Mouse (Mus musculus) lung, embryonic 15.5 days (tissue): ENCODE results near the gene Ltbp3. TPM values are rescaled to one million over a fixed set of nuclear protein-coding genes. Genes with fewer than 3 reads are reported as not detected.
"Not testable (repeated sequence)": the region's sequence is repeated elsewhere in the genome, so short reads cannot be mapped to it uniquely, and the experiment has no call there.

Experiments used
- ATAC-seq: fragments of 200-750 bp; cut with Nextera tagmentation; 2 replicates; pipeline ENCODE4 v1.8.0; 2017; ENCODE audit warnings: moderate number of reproducible peaks, borderline replicate concordance; ENCODE audit not compliant: low FRiP score, low TSS enrichment; ENCODE audit errors: extremely low read depth
- H3K27ac ChIP-seq: fragments of 300-500 bp; sonication (generic); 2 replicates; pipeline ENCODE4 v1.5.1; 2015; ENCODE audit warnings: moderate library complexity, mild to moderate bottlenecking, inconsistent platforms
- H3K27me3 ChIP-seq: fragments of 300-500 bp; sonication (generic); 2 replicates; pipeline ENCODE4 v1.6.1; 2015; ENCODE audit warnings: inconsistent platforms
- H3K36me3 ChIP-seq: fragments of 300-500 bp; sonication (generic); 2 replicates; pipeline ENCODE4 v1.6.1; 2015; ENCODE audit warnings: inconsistent platforms
- H3K4me1 ChIP-seq: fragments of 300-500 bp; sonication (generic); 2 replicates; pipeline ENCODE4 v1.6.1; 2015; ENCODE audit warnings: inconsistent platforms
- H3K4me2 ChIP-seq: fragments of 300-500 bp; sonication (generic); 2 replicates; pipeline ENCODE4 v1.6.1; 2015; ENCODE audit warnings: inconsistent platforms, mild to moderate bottlenecking, moderate library complexity
- H3K4me3 ChIP-seq: fragments of 300-500 bp; sonication (generic); 2 replicates; pipeline ENCODE4 v1.5.1; 2015; ENCODE audit warnings: mild to moderate bottlenecking, inconsistent platforms
- H3K9ac ChIP-seq: fragments of 300-500 bp; sonication (generic); 2 replicates; pipeline ENCODE4 v1.6.1; 2015; ENCODE audit warnings: inconsistent platforms
- H3K9me3 ChIP-seq: fragments of 300-500 bp; sonication (generic); 2 replicates; pipeline ENCODE4 v1.6.1; 2016; ENCODE audit warnings: inconsistent platforms
- WGBS: fragments of 180-500 bp; shearing (Covaris S2); methylation state at CpG from one replicate; pipeline ENCODE4 v1.1.7; 2015; 5-methylcytosine and 5-hydroxymethylcytosine counted together
- polyA plus RNA-seq: library from polyadenylated mRNA; unstranded; fragments of >200 nt; fragmentation: Nextera tagmentation; extraction: Ambion mirVana; gene quantifications from 2 replicates; pipeline ENCODE4 v1.2.1, GENCODE M21; 2015

The Ltbp3 gene
- polyA plus RNA-seq, 1 experiment from 2014 or later: 54.9 TPM

DNA sequence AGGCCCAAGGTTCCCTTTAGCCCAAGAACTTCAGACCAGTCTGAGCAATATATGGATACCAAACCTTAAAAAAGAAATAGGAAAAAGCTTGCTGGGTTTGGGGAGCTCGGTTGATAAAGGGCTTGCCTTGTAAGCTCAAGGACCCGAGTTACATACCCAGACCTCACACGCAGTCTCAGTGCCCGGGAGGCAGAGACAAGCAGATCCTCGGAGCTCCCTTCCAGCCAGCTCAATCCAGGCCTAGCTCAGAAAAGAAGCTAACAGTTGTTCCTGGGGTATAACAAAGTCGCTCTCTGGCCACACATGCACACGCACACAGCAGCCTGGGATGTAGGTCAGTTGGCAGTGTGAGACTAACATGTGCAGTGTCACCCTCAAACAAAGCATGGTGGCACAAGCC, 47.2 kb downstream of the Ltbp3 start:
- H3K36me3 ChIP-seq: no peaks in the 10 kb centered on the region
- H3K4me1 ChIP-seq: peaks cover 14% of the 10 kb centered on the region
- H3K9me3 ChIP-seq: no peaks in the 10 kb centered on the region
- no peak for ATAC-seq
- H3K9ac ChIP-seq: no peak overlapping the region
- no peaks in the 10 kb centered on the region for H3K27me3 ChIP-seq
- no peak overlapping the region for H3K4me2 ChIP-seq
- WGBS: 81% methylated on average over 7 of the region's 7 CpGs
- 0 out of 2 replicates have a peak overlapping the region, but pooled peaks have one; percentile 42 for H3K27ac ChIP-seq
- no peak overlapping the region for H3K4me3 ChIP-seq

DNA sequence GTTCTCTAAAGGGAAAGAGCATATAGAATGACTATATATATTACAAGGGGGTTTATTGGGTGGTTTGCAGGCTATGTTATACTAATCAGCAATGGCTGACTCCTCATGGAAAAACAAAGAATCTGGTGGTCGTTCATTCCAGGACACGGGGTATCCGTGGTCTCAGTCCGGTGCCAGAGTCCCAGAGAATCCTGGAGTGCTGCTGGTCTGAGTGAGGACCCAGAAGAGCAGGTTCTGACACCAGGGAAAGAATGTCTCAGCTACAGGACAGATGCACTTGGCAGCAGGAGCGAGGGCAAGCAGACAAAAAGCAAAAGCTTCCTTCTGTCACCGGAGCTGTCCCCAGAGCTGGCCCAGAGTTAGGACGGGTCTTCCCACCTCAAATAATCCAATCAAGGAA, 47.9 kb downstream of the Ltbp3 start:
- no peak overlapping the region for H3K4me3 ChIP-seq
- no peaks in the 10 kb centered on the region for H3K9me3 ChIP-seq
- no peak overlapping the region for H3K4me2 ChIP-seq
- no peak for ATAC-seq
- 74% methylated on average over 7 of the region's 7 CpGs for WGBS
- no peak overlapping the region for H3K9ac ChIP-seq
- H3K27ac ChIP-seq: no peak overlapping the region
- peaks cover 14% of the 10 kb centered on the region for H3K4me1 ChIP-seq
- H3K27me3 ChIP-seq: no peaks in the 10 kb centered on the region
- H3K36me3 ChIP-seq: no peaks in the 10 kb centered on the region

DNA sequence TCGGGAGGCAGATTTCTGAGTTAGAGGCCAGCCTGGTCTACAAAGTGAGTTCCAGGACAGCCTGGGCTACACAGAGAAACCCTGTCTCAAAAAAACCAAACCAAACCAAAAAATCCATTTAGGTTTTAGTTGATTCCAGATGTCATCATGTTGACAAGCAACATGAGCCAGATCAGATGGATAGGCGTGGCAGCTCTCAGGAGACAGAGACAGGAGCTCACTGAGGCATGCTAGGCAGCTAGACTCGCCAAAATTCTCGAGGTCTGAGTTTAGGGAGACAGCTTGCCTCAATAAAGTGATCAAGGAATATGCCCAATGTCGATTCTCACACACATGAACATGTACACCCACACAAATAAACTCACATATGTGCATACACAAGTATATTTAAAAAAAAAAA, 48.4 kb downstream of the Ltbp3 start:
- no peaks in the 10 kb centered on the region for H3K9me3 ChIP-seq
- 65% methylated on average over 5 of the region's 5 CpGs for WGBS
- H3K4me3 ChIP-seq: no peak overlapping the region
- H3K27ac ChIP-seq: no peak overlapping the region
- H3K36me3 ChIP-seq: no peaks in the 10 kb centered on the region
- H3K9ac ChIP-seq: no peak overlapping the region
- ATAC-seq: no peak
- H3K4me2 ChIP-seq: no peak overlapping the region
- H3K27me3 ChIP-seq: no peaks in the 10 kb centered on the region
- H3K4me1 ChIP-seq: peaks cover 14% of the 10 kb centered on the region

DNA sequence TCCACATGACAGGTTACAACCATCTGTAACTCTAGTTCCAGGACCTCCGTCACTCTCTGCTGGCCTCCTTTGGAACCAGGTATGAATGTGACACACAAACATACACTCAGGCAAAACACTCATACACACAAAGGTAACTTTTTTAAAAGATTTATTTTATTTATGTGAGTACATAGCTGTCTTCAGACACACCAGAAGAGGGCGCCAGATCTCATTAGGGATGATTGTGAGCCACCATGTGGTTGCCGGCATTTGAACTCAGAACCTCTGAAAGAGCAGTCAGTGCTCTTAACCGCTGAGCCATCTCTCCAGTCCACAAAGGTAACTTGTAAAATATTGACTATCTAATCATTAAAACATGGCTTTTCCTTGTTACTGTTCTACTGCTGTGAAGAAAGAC, 50.6 kb downstream of the Ltbp3 start:
- no peak overlapping the region for H3K4me2 ChIP-seq
- WGBS: 72% methylated on average over 4 of the region's 4 CpGs
- no peaks in the 10 kb centered on the region for H3K27me3 ChIP-seq
- H3K9me3 ChIP-seq: no peaks in the 10 kb centered on the region
- ATAC-seq: no peak
- no peak overlapping the region for H3K4me3 ChIP-seq
- no peak overlapping the region for H3K9ac ChIP-seq
- H3K27ac ChIP-seq: no peak overlapping the region
- peaks cover 24% of the 10 kb centered on the region for H3K4me1 ChIP-seq
- H3K36me3 ChIP-seq: peaks cover 17% of the 10 kb centered on the region

DNA sequence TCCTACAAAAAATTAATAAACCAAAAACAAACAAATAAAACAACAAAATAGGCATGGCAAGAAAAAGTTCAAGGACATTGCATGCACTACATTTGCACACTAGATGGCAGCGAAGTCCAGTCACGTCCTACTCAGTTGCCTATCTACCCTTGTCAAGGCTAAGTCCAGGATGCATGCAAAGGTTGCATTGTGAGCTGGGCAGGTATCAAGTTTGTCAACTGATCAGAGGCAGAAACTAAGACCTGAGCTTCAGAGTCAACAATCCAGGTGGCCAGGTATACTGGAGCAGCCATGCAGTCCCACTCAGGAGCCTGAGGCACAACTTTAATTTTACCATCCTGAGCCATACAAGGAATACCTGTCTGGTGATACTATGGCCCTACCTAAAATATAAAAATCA, 52.4 kb downstream of the Ltbp3 start:
- Histone ChIP-seq H3K9me3 (no peaks in the 10 kb centered on the region), H3K4me3 (no peak overlapping the region), H3K4me1 (peaks cover 25% of the 10 kb centered on the region), H3K4me2 (no peak overlapping the region), H3K9ac (no peak overlapping the region), H3K36me3 (peaks cover 35% of the 10 kb centered on the region), H3K27me3 (no peaks in the 10 kb centered on the region), H3K27ac (no peak overlapping the region)
- WGBS: 4% methylated on average over 2 of the region's 2 CpGs
- peak; percentile 66; the same call in 1 of the 2 replicates for ATAC-seq

DNA sequence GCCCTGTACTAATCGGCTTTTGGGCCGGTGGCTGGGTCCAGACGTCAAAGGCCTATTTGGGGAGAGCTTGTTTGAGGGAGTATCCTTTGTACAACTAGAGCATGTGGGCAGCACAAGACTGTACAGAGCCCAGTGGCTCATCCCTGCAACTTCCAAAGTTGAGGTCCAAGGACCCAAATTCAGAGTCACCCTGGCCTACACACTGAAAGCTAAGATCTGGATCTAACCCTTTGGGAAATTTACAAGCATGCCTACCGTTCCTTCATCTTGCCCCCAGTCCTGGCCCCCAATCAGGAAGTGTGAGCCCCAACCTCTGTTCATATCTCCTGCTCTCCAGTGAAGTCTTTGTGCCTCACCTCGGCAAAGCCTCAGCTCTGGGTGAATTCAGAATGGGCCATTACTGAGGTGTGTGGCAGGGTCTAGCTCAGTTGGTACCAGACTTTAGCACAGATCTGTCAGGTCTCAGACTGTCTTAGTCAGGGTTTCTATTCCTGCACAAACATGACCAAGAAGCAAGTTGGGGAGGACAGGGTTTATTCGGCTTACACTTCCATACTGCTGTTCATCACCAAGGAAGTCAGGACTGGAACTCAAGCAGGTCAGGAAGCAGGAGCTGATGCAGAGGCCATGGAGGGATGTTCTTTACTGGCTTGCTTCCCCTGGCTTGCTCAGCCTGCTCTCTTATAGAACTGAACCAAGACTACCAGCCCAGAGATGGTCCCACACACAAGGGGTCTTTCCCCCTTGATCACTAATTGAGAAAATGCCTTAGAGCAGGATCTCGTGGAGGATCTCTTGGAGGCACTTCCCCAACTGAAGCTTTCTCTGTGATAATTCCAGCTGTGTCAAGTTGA, 53.4 kb downstream of the Ltbp3 start:
- H3K4me2 ChIP-seq, H3K9ac ChIP-seq, H3K4me3 ChIP-seq: not testable (repeated sequence)

DNA sequence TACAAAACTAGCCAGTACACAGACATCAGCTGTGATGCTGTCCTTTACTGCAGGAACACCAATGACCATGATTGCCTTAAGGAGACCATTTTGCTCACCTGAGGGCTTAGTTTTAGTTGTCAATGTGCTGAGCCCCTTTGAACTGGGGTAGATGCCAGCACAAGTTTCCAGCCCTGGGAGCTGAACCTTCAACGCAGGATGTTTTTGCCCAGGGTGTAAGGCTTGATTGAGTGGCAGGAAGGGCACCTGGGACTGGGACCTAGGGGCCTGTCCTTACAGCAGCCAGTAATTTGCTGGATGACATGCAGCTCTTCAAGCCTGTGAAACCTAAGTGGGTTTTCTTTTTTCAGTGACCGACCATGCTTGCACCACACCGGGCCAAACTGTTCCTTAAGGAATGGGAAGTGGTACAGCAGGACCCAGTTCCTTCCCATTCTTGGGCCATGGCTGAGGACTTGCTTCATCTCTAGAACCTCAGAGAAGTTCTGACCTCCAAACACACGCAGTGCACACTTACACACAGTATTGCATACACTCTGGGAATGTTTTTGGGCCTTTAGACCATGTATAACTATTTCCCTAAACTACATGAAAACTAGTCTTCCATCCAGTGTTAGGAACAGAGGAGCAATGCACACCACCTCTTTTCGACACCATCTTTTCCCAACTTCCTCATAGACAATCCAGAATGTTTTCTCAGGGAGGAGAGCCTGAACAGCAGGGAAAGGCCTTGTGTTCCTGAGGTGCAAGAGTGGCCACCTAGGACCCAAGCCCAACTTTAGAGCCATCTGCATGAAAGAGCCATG, 54.3 kb downstream of the Ltbp3 start:
- 0 out of 2 replicates have a peak, but pooled peaks have one; percentile 10 for ATAC-seq
- Histone ChIP-seq H3K9ac (no peak overlapping the region), H3K4me3 (no peak overlapping the region; the same call in 1 of the 2 replicates), H3K36me3 (peaks cover 44% of the 10 kb centered on the region), H3K4me1 (peaks cover 25% of the 10 kb centered on the region), H3K27ac (peak overlapping the region; percentile 69), H3K27me3 (no peaks in the 10 kb centered on the region), H3K9me3 (no peaks in the 10 kb centered on the region), H3K4me2 (no peak overlapping the region)
- 29% methylated on average over 5 of the region's 5 CpGs for WGBS

More for the DNA sequence above, 53.4 kb downstream of the Ltbp3 start:
- H3K9me3 ChIP-seq, H3K27me3 ChIP-seq: not testable (repeated sequence)
- peak; percentile 51; the same call in 1 of the 2 replicates for ATAC-seq
- 14% methylated on average over 7 of the region's 7 CpGs for WGBS
- Histone ChIP-seq H3K27ac (peak overlapping the region; percentile 69), H3K4me1 (peaks cover 25% of the 10 kb centered on the region), H3K36me3 (peaks cover 44% of the 10 kb centered on the region)

DNA sequence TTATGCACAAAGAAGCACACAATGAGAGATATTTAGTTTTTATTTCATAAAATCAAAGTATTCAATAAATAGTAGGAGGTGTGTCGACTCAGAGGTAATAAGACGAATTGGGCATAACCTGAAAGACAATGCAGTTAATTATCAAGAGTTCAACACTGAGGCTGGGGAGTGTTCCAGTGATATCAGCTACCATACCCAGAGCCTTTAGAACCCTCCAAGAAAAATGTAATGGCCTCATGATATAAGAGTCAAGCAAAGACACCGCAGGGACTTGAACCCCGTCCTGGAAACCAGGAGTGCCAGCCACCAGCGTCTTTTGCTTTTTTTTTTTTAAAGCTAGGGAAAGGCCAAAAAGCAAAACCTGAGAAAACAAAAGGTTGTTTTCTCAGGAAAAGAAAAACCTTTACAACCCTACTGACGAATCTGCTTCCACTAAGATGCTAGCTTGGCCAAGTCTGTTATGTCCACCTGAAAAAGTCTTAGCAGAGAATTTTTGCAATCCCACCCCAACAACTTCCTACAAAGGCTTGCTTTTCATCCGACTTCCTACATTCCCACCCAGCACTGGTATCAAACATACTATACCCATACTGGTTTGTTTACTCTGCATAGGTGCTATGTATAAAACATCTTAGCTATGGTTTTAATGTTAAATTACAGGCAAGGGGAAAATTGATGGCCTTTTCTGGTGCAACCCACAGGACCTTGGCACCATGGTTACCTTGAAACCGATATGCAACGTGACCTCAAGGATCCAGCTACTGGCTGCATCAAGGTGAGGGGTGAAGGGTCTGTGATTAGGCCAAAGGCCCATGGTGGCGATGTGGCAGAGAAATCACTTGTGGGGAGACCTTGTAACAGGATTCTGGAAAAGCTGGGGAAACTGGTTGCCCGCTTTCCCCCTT, 55.2 kb downstream of the Ltbp3 start:
- H3K4me3 ChIP-seq: peak overlapping the region; percentile 86
- WGBS: 49% methylated on average over 11 of the region's 11 CpGs

DNA sequence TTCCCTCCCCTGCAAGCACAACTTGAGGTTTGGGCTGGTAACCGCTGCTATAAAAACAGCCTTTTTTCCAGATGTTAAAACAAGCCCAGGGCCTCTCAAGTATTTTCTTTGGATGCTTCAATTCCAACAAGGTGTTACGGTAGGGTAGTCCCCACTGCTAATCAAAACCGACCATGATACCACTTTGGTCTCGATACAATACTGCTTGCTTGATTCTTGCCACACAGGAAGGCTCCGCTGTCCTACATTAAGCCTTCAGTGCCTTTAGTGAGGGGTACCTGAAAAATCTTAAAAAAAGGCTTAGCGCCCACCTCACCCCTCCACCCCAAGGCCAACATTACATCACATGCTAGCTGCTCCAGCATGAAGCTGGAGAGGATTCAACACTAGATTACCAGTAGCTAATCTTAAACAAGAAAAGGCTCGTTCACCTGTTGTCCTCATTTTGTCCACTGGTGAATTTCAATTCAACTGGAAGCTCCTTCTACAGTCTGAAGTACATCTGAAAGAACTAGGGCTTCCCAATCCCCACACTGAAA, 55.9 kb downstream of the Ltbp3 start:
- H3K27ac ChIP-seq: peak overlapping the region; percentile 9; the same call in 1 of the 2 replicates
- no peaks in the 10 kb centered on the region for H3K27me3 ChIP-seq
- H3K36me3 ChIP-seq: peaks cover 44% of the 10 kb centered on the region
- 50% methylated on average over 7 of the region's 7 CpGs for WGBS
- H3K4me3 ChIP-seq: peak overlapping the region; percentile 86
- H3K9ac ChIP-seq: peak overlapping the region; percentile 71
- ATAC-seq: no peak
- H3K4me1 ChIP-seq: peaks cover 25% of the 10 kb centered on the region
- peak overlapping the region; percentile 67 for H3K4me2 ChIP-seq
- no peaks in the 10 kb centered on the region for H3K9me3 ChIP-seq

More for the DNA sequence above, 55.2 kb downstream of the Ltbp3 start:
- no peak for ATAC-seq
- Histone ChIP-seq H3K9me3 (no peaks in the 10 kb centered on the region), H3K36me3 (peaks cover 44% of the 10 kb centered on the region), H3K4me1 (peaks cover 25% of the 10 kb centered on the region), H3K9ac (peak overlapping the region; percentile 71), H3K27me3 (no peaks in the 10 kb centered on the region), H3K27ac (peak overlapping the region; percentile 34), H3K4me2 (peak overlapping the region; percentile 67)

DNA sequence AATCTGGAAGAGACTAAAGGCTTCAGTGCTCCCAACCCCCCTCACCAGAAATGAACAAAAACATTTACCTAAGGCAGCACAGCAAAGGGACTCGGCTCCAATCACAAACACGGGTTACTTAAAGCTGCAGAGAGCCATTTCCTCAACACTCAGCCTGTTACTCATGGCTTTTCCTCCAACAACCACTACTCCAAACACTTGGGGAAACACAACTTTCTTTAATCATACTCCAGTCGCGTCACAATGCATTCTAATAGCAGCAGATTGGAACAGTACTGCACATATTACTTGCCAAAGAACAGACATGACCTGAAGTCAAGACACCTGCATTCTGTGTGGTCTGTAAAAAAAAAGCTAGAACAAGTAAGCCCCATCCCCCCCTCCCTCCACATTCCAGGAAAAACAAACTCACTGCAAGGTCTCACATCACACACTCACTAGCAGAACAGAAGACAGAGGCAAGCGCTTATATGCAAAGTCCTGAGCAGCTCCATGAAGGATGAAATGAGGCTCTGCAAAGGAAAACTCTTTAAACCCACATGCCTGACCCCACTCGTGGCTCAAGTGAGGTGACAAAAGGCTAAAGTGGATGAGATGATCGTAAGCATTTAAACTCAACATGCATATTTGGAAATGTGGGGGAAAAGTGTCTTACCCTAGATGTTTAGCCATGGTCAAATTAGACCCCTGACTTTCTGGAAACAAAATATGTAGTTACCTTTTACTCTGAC, 56.8 kb downstream of the Ltbp3 start:
- H3K36me3 ChIP-seq: peaks cover 44% of the 10 kb centered on the region

More for the DNA sequence above, 56.8 kb downstream of the Ltbp3 start:
- peaks cover 25% of the 10 kb centered on the region for H3K4me1 ChIP-seq
- H3K27me3 ChIP-seq: no peaks in the 10 kb centered on the region
- peak overlapping the region; percentile 86 for H3K4me3 ChIP-seq
- H3K9ac ChIP-seq: peak overlapping the region; percentile 71
- no peaks in the 10 kb centered on the region for H3K9me3 ChIP-seq
- ATAC-seq: no peak
- peak overlapping the region; percentile 67 for H3K4me2 ChIP-seq
- 4% methylated on average over 7 of the region's 7 CpGs for WGBS
- peak overlapping the region; percentile 51 for H3K27ac ChIP-seq
